Mouse (Mus musculus): ENCODE data around the gene Prr13. TPM values are rescaled to one million over a fixed set of nuclear protein-coding genes. Genes with fewer than 3 reads are reported as not detected.

Gene Prr13
- polyA plus RNA-seq, 1 experiment: 94.6 TPM

DNA sequence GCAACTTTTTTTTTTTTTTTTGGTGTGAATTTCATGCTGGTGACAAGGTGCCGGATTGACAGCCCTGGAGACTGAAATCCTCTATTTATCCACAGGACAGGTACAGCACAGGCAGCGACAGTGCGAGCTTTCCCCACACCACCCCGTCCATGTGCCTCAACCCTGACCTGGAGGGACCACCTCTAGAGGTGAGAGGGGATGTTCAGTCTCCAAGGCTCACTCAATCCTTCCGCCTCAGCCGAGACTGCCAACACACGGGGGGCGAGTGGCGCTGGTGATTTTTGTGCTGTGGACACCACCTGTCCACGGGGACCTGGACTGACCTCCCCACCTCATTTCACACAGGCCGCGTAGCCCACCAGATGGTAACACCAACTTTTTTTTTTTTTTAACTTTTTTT, 27.0 kb downstream of the Prr13 start:
- TF ChIP-seq POLR2A (IDR thresholded peaks at IDR 0.05; ENCODE audit: borderline replicate concordance, extremely low read depth, insufficient read depth, insufficient read length, poor library complexity, severe bottlenecking) (no peak), CTCF (IDR thresholded peaks at IDR 0.05; ENCODE audit: borderline replicate concordance, extremely low read depth, insufficient read depth, insufficient read length) (no peak)
- DNase-seq (ENCODE audit: low read depth): no peak

- no peak for DNase-seq (ENCODE audit: low read depth)
- TF ChIP-seq CTCF (IDR thresholded peaks at IDR 0.05; ENCODE audit: borderline replicate concordance, extremely low read depth, insufficient read depth, insufficient read length) (no peak), POLR2A (IDR thresholded peaks at IDR 0.05; ENCODE audit: borderline replicate concordance, extremely low read depth, insufficient read depth, insufficient read length, poor library complexity, severe bottlenecking) (no peak)
These were observed 28.8 kb downstream of the Prr13 start for GRCm38 (mm10) chr15:102487664-102488063.

DNA sequence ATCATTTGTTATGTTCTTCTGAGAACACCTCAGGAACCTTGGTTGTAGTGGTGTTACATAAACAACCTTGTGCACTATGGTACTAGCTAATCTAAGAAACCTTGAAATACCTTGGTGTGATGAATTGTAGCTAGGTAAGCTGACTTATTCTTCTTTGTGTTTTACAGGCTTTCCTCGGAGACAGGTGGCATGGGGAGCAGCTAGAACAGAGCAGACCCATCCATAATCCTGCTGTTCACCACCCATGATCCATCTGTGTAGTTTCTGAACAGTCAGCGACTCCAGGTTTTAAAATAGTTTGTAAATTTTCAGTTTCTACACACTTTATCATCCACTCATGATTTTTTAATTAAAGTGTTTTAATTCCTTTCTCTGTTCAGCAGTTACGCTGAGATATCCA, 39.5 kb downstream of the Prr13 start:
- TF ChIP-seq POLR2A (IDR thresholded peaks at IDR 0.05; ENCODE audit: borderline replicate concordance, extremely low read depth, insufficient read depth, insufficient read length, poor library complexity, severe bottlenecking): no peak
- TF ChIP-seq CTCF (IDR thresholded peaks at IDR 0.05; ENCODE audit: borderline replicate concordance, extremely low read depth, insufficient read depth, insufficient read length): no peak
- DNase-seq (ENCODE audit: low read depth): no peak

- TF ChIP-seq POLR2A (IDR thresholded peaks at IDR 0.05; ENCODE audit: borderline replicate concordance, extremely low read depth, insufficient read depth, insufficient read length, poor library complexity, severe bottlenecking) (no peak), CTCF (IDR thresholded peaks at IDR 0.05; ENCODE audit: borderline replicate concordance, extremely low read depth, insufficient read depth, insufficient read length) (no peak)
- no peak for DNase-seq (ENCODE audit: low read depth)
These were observed 40.5 kb downstream of the Prr13 start for GRCm38 (mm10) chr15:102499370-102499769.

GRCm38 (mm10) chr15:102499851-102500250, 41.0 kb downstream of the Prr13 start:
- TF ChIP-seq POLR2A (IDR thresholded peaks at IDR 0.05; ENCODE audit: borderline replicate concordance, extremely low read depth, insufficient read depth, insufficient read length, poor library complexity, severe bottlenecking) (no peak), CTCF (IDR thresholded peaks at IDR 0.05; ENCODE audit: borderline replicate concordance, extremely low read depth, insufficient read depth, insufficient read length) (no peak)
- no peak for DNase-seq (ENCODE audit: low read depth)

GRCm38 (mm10) chr15:102500479-102500878, 41.7 kb downstream of the Prr13 start:
- no peak for DNase-seq (ENCODE audit: low read depth)
- no peak for TF ChIP-seq CTCF (IDR thresholded peaks at IDR 0.05; ENCODE audit: borderline replicate concordance, extremely low read depth, insufficient read depth, insufficient read length)
- TF ChIP-seq POLR2A (IDR thresholded peaks at IDR 0.05; ENCODE audit: borderline replicate concordance, extremely low read depth, insufficient read depth, insufficient read length, poor library complexity, severe bottlenecking): no peak

GRCm38 (mm10) chr15:102501084-102501814, 42.4 kb downstream of the Prr13 start:
- DNase-seq (ENCODE audit: low read depth): no peak
- TF ChIP-seq CTCF (IDR thresholded peaks at IDR 0.05; ENCODE audit: borderline replicate concordance, extremely low read depth, insufficient read depth, insufficient read length) (no peak), POLR2A (IDR thresholded peaks at IDR 0.05; ENCODE audit: borderline replicate concordance, extremely low read depth, insufficient read depth, insufficient read length, poor library complexity, severe bottlenecking) (no peak)

DNA sequence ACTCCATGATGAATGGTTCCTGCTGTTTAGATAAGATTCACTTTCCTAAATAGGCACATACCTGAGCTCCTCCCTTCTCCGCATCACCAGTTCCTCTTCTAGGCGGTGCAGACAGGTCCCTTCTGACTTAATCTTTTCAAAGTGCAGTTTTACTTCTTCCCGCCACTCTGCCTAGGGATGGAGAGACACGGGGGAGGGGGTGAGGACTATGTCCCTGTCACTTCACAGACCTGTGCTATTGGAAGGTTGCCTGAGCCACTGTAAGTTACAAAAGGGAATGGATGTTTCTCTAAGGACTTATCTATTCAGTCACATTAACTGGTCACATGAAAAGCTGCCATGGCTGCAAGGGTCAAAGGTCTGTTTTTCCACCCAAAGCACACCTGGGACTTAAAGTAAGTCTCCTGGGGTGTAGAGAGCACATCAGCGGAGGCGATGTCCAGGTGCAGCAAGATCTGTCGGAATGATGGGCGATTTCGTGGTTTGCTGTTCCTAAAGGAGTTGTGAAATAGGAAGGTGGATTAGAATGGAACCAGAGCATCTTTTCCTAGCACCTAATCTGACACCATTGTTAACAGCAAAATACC, 43.5 kb downstream of the Prr13 start:
- TF ChIP-seq POLR2A (IDR thresholded peaks at IDR 0.05; ENCODE audit: borderline replicate concordance, extremely low read depth, insufficient read depth, insufficient read length, poor library complexity, severe bottlenecking) (no peak), CTCF (IDR thresholded peaks at IDR 0.05; ENCODE audit: borderline replicate concordance, extremely low read depth, insufficient read depth, insufficient read length) (no peak)
- no peak for DNase-seq (ENCODE audit: low read depth)

DNA sequence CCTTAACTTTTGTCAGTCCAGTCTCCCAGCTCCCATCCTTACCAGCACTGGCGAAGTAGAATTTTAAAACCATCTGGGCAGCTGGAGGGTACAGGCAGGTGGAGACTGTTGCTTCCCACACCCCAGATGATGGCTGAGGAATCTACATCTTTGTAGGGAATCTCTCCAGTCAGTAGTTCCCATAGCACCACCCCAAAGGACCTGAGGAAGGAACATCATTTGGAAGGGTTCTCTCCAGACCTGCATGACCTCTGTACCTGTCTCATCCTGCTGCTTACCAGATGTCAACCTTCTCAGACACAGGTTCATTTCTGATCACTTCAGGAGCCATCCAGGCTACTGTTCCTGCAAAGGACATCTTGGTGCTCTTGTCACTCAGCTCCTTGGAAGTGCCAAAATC, 44.6 kb downstream of the Prr13 start, which contains the start of gene Gm10337:
Gene Gm10337 (plus strand): TSS at position 276 of the 400 bp plus-strand sequence.
- DNase-seq (ENCODE audit: low read depth): no peak
- no peak for TF ChIP-seq CTCF (IDR thresholded peaks at IDR 0.05; ENCODE audit: borderline replicate concordance, extremely low read depth, insufficient read depth, insufficient read length)
- no peak for TF ChIP-seq POLR2A (IDR thresholded peaks at IDR 0.05; ENCODE audit: borderline replicate concordance, extremely low read depth, insufficient read depth, insufficient read length, poor library complexity, severe bottlenecking)

DNA sequence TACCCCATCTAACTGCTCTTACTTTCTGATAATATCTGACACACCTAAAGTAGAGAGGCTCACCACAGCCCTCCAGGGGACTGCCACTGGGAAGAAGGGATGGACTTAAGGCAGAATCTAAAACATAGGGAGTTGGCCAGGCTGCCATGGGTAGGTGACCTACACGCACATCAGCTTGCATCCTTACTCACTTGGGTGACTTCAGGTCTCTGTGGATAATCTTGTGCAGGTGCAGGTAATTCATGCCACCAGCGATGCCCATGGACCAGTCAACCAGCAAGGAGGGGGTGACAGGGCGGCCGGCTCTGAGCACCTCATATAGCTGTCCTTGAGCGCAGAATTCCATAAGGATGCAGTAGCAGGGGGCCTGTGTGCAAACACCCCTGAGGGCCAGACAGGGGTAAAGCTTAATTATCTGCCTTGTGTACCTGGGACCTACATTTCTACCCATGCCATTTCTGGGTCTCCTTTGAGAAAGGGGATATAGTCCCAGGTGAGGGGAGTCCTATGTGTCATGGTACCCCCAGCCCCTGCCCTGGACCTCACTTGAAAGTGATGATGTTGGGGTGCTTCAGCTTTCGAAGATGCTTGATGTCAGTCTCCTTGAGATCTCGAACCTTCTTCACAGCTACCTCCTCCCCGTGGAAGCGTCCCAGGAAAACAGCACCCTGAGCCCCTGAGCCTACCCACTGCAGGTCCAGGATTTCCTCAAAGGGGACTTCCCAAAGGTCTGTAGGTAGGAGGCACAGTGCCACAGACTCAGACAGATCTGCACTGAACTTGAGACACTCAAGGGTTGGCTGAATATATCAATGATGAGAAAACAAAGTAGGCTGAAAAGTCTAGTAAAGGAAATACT, 45.3 kb downstream of the Prr13 start:
- no peak for TF ChIP-seq CTCF (IDR thresholded peaks at IDR 0.05; ENCODE audit: borderline replicate concordance, extremely low read depth, insufficient read depth, insufficient read length)
- no peak for DNase-seq (ENCODE audit: low read depth)

DNA sequence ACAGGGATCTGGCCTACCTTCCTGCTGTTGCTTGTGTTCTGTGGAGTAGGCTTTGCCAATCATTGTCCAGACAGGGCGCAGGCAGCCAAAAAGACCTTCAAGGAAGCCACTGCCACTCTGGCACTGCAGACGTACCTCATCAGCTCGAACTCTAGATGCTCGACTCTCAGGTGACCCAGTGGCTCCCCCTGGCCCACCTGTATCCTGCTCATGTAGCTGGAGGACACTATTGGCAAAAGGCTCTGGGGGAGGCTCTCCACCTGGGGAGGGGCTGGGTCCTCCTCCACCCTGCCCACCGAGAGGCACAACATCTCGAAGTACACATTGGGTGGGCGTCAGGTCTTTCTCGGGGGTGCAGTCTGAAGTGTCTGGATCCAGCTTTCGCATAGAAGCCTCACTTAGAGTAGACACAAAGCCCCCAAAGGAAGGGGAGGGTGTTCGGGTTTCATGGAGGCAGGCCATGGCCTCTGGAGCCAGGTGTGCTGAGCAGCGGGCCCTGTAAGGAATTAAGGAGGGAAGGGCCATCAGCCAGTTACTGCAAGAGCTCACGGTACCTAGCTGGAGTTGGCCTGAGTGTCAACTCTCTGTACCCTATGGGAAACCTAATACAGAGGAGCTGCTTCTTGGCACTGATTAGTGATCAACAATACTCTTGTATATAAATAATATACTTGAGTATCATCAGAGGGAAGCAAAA, 46.4 kb downstream of the Prr13 start:
- no peak for DNase-seq (ENCODE audit: low read depth)
- TF ChIP-seq POLR2A (IDR thresholded peaks at IDR 0.05; ENCODE audit: borderline replicate concordance, extremely low read depth, insufficient read depth, insufficient read length, poor library complexity, severe bottlenecking) (no peak), CTCF (IDR thresholded peaks at IDR 0.05; ENCODE audit: borderline replicate concordance, extremely low read depth, insufficient read depth, insufficient read length) (no peak)

Measured in brain, embryonic 14.5 days (tissue).